Mouse (Mus musculus) cerebellum, adult 18-20 months (tissue): ENCODE results near the gene Arpp21.
"Not testable (repeated sequence)": the region's sequence is repeated elsewhere in the genome, so short reads cannot be mapped to it uniquely, and the experiment has no call there.

Experiments used
- DNase-seq, 2 experiments: peaks; one replicate each; pipeline ENCODE4 v3.0.0; 2021

Arpp21 gene

DNA sequence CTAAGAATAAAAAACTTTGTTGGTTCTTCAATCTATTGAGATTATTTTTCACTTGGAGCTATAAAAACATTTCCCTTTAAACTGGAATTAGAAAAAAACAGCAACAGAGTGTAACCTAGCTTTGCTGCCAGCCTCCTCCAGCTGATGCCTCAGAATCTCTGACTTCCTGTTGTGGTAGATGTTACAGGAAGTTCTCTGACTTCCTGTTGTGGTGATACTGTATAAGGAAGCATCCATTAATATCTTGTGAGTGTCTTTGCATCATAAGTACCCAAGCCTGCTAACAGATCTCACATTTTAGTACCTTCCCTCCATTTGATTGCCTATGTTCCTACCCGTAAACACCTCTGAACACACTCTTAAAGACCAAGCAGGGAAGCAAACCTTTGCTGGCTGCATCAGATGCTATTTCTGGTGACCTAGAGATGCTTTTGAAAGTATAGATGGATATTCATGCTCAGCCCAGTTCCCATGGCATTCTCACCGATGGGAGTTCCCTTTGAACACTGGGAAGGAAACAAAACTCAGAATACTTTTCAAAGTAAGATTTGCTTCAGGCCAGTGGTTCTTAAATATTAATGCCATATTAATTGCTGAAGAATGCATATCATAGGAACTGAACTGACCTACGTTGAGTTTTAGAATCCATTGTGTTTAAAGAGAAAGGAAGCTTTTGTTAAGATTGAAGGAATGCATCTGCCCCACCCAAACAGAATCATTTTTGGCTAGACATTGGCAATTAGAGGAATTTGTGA lies 134.7 kb downstream of the Arpp21 start:
- no peak for DNase-seq

DNA sequence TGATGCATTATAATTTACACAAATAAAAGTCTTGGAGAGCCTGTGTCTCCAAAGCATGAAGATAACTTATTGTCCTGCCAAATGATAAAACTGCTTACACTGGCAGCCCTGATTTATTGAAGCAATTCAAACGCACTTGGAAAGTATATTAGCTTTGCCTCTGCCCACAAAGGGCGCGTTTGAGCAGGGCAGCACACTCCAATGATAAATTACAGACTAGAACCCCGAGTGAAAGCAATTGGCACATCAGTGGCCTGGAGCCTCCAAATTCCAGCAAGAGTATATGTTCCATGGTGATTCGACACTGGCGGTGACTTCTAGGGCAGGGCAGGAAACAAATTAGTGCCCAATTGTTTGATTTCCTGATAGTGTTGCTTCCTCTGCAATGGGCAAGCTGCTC lies 137.5 kb downstream of the Arpp21 start:
- no peak for DNase-seq

DNA sequence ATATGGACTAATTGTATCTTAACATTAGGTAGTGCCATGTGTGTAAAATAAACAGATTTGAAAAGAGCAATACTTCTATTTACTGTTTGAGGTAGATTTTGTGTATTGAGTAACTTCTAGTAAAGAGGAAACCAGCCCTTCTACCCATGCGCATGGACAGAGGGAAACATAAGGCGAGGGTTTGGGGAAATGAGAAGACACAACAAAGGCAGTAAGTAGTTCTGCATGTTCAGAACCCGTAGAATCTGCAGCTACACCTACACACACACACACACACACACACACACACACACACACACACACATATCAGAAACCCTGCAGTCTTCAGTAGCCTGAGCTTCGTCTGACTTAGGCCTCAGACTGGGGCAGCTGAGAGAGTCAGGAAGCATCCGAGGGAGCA lies 140.0 kb downstream of the Arpp21 start:
- no peak for DNase-seq

DNA sequence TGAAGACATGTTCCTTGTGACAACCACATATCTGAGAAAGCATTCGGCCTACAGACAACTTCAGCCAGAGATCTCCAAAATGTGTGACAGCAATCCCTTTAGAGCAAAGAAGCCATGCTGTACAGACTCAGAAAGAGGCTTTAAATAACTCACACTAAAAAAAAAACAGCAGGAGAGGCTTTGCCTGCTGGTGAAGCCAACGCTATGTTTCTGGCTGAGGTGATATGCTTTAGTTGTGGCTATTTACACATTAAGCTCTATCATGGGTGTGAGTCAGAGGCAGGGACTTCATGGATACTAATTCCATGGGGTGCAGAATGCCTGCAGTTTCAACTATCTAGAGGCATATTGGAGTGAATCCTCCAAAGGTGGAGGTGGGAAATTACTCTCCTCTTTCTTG lies 140.5 kb downstream of the Arpp21 start:
- DNase-seq, result no peak

DNA sequence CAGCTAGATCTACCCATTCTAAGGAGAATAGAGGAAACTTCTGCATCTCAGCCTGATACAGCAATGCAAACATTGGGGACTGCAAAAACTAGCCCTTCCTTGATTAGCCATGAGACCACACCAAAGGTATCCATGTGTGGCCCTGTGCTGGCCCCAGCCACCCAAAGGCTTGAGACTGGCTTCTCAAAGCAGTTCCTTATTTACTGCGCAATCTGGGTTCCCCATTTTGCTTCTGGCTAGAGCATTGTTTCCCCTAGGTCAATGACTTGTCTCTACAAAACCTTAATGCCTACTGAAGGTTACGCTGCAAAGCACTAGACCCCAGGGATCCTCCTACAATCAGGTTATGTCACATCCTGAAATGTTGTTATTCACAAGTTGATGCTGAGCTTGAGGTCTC lies 156.8 kb downstream of the Arpp21 start:
- DNase-seq, result no peak

DNA sequence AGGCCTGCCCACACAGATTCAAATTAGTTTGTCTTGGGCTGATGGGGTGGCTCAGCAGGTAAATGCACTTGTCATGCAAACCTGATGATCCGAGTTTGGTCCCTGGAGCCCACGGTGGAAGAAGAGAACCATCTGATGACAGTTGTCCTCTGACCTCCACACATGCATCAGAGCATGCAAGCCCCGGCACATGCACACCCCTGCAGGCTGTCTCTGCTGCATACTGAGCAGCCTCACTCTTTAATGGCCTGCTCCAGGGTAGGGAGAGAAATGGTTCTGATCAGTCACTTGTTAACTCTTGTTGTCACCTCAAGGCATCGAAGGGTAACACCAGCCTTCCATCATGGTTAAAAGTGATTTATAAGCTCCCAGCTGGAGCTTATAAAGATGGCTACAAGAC lies 157.3 kb downstream of the Arpp21 start:
- DNase-seq, result no peak

DNA sequence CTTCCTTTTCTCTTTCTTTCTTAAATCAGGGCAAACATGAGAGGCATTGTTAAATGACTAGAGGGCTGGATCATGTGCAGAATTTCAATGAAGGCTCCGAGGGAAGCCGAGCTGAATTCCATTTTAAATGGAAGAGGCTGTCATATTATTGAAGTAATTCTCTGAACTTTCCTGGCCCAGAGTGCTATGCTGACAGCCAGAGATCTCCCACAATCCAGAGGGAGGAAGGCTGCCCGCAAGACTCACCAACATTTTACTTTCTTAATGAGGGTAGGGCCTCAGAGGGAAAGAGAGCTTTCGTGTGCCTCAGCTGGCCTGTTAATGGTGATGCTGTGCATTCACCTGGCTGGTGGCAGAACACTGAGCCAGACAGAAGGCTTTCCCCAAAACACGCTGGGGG lies 160.5 kb downstream of the Arpp21 start:
- no peak for DNase-seq

DNA sequence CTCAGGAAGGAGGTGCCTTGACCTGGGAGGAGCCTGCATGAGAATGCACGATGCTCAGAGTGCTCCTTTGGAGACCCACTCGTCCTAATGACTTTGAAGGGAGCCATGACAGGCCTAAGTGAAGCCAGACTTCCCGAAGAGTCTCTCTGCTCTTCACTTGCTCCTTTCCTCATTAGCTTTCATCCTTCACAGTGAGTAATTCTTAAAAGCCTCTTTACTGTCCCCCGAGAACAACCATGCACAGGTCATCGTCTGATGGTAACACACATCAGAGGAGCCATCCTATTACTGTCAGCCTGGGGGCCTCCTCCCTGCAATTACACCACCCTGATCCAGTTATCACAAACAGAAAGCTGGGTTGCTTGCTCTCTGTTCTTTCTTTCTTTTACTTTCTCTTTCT lies 160.9 kb downstream of the Arpp21 start:
- DNase-seq, result no peak

DNA sequence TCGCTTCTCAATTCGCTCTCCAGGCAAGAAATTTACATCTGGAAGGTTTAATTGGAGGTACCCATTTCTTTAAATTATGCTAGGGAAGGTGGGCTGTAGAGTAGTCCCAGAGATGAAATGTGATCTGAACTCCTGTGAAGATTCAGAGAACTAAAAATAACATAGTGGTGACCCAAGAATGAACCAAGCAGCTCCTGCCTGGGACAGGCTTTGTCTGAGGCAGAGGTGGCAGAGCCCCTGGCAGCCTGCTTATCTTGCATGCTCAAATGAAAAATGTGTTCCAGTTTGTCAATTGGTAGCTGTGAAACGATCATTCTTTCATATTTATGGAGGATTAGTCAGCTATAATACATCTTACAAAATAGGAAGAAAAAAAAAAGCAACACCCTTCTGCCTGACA lies 164.4 kb downstream of the Arpp21 start:
- DNase-seq, result no peak

DNA sequence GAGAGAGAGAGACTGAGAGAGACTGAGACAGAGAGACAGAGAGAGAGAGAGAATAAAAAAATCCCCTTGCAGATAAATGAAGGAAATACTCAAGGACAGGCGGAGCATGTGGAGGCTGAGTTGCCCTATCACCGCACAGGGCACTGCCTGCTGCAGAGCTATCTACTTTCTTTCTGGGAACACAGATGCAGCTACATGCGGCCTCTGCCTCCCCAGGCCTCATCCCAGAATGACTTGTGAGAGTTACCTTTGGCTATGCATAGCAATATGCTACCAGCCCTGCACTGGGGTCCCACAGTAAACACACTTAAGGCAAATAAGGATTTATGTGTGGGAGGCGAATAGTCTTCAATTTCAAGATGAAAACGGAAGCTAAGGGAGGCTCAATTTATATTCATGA lies 164.8 kb downstream of the Arpp21 start:
- DNase-seq, result no peak

DNA sequence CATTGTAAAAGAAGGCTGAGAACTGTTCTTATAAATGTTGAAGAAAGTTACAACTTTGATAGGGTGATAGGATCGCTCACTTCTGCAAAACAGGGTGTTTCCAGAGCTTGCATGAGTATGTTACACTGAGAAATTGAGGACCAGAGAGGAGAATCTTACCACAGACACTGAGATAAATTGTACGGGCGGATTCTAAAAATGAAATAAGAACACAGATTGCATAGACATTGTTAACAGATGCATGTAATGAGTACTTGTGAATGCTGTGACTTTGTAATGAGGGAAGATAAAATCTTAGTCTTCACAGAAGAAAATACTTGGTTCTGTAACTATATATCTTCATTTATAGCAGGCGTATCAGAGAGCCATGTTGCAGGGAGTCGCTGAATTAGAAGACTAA lies 167.5 kb downstream of the Arpp21 start:
- DNase-seq, result no peak

DNA sequence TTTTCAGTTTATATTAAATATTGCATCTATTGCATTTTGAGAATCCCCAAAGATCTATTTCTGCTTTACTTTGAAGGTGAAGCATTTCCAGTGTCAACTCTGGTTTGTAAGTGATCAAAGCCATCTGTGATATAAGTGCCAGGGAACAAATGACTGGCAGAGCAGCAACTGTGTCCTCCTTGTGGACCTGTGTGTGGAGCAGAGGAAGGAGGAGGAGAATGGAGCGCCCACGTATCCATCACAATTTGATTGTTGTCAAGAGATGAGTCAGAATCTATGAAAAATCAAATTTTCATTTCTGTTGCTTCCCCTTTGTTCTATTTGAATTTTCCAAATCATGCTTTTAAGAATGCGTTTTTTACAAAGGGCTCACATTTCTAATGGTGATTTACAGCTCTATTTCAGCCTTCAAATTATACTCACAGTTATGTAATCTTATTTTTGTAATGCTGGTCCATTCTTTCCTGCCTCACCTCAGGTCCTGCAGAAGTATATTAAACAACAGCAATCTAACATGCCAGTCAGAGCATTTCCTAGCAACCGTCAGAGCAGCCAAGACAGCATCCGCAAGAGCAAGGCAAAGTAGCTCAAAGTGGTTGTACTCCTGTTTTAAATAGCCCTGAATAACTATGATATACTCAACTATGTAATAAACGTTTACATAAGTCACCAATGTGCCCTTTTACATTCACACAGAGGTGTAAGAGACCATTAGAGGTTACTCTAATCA lies 174.9 kb downstream of the Arpp21 start:
- no peak for DNase-seq

DNA sequence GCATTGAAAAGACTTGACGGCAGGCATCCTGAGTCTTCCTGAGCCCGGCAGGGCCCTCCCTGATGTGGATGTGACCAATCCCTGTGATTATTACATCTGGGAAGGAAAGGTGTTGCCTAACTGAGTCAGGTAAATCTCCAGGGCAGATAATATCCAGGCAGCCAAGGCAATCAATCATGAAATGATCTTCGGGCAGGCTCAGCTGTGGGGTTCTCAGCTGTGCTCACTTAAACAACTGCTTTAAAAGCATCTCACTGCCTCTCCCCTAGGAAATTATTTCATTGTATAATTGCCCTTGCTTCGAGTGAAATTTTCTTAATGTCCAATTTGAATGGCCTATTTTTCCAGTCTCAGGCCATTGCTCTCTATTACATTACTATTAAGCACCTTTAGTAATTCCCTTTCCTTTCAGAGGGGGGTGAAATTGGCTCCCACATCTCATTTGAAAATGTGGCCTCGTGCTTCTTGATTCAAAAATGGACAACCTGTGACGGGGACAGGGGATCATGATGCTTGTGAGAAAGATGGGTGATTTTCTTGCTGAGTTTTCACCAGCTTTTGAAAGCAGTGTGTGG lies 180.8 kb downstream of the Arpp21 start:
- DNase-seq, result no peak

DNA sequence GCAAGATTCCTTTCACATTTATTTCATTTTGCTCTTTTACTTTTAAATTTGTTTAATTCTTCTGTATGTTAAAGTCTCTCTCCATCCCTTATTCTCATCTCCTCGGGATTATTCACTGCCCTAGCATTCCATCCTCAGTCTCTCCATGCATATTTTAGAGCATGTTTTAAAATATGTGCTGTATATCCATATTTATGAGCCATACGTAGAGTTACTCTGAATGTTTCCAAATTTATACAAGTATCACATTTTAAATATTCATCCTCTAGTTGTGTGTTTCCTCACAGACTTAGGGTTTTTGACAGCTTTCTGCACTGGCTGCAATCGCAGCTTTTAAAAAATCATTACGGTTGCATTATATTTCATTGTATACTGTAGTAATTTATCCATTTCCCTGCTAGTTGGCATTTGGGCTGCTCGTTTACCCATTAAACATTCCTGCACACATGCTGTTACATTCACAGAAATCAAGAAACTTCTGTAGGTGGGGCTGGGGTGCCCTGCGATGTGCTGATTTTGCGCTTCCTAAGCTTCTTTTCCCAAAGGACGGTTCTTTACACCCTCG lies 187.8 kb downstream of the Arpp21 start:
- no peak for DNase-seq

DNA sequence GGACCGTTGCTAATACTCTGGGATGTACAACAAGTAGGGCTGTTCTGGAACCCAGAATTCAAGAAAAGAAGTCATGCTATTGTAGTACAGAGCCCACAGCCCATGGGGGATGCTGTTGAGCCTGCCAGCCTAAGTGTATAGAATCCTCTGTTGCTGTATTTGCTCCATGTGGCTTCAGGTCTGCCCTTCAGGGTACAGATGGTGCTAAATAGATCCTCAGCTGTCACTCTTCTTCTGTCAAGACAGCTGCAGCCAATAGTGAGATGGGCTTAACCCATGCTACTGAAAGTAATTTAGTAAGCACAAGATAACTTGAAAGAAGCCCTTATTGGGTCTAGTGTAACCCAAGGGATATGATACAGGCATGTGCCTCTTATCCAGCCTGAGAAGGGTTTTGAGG lies 195.2 kb downstream of the Arpp21 start:
- DNase-seq, result no peak

DNA sequence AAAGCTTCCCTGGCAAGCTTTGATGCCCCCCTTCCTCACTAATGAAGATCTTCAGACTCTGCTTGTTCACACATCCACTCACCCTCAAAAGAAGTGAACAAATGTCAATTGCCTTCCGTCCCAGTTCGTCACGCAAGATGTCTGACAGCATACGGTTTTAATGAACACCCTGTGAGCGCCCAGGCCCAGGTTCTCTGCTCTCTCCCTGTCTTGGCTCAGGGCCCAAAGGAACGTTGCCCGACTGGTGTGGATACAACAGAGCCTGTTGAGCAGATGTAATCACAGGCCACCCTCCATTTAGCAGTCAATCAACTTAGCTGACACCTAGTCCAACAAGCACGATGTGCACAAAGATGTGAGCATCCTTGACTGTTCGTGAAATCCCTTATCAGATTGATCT lies 198.0 kb downstream of the Arpp21 start:
- no peak for DNase-seq

DNA sequence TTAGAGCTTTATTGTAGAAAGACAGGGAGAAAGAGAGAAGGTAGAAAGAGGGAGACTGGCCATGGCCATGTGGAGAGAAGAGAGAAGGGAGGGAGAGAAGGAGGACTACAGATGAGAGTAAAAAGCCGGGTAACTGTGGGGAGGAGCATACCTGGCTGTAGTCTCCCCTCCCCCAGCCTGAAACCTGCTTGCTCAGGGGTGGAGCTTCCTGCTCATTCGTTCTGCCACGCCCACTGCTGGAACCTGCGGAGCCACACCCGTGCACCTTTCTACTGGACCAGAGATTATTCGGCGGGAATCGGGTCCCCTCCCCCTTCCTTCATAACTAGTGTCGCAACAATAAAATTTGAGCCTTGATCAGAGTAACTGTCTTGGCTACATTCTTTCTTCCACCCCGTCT lies 201.9 kb downstream of the Arpp21 start:
- not testable (repeated sequence) for DNase-seq

DNA sequence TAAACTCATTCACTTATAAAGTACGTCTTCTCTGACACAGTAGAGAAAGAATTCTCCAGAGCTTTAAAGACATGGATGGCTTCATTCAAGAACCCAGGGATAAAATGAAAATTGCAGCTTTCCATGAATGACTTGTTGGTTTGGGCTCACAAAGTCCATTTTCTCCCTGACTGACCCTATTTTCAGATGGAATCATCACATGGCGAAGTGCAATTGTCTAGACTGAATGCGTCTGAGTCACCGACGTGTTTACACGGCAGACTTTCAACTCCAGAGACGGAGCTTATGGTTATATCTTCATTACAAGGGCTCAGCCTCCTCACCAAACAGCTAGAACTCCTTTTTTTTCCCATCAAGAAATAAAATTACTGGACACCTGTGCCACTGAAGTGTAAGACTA lies 203.6 kb downstream of the Arpp21 start:
- DNase-seq, result no peak

DNA sequence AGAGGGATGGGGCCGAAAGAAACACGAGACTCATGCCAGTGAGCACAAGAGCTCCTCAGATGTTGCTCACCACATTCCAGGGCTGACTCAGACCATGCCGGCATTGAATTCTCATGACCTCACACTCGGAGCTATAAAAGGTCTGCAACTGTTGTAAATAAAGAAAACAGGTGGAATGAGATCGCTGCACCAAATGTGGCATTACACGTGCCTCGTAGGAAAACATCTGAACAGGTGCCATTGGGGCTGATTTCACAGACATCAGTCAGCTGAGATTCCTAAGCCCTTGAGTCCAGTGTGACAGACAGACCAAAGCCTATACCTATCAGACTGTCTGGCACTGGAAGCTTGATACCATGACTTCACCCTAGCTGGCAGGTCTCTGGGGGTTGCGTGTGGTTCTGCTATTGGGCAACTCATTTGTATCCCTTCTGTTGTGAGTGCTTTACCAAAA lies 212.1 kb downstream of the Arpp21 start:
- no peak for DNase-seq

DNA sequence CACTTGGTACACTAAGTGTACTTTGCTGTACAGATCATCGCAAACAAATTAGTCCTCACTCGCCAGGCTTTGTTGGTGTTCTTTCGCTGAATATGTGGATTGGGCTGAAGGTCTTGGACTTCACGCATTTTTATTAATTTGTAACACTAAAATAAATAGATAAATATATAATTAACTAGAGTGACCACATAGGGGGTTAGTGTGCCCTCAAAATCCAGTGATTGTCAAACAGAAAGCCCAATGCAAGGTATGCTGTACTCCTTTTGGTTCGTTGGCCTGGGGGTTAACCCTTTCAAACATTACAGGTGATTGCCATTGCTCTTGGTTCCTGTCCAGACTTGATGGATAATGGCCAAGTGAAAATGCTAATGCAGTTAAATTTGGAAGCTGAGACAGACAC lies 212.6 kb downstream of the Arpp21 start:
- no peak for DNase-seq
